Mouse (Mus musculus) stomach, postnatal 0 days (tissue): Measurements from ENCODE around the gene Ergic1.

Experiments
- CTCF ChIP-seq: IDR thresholded peaks from 2 replicates; pipeline ENCODE4 v1.5.1; 2016; ENCODE audit warnings: antibody characterized with exemption, low read depth, mild to moderate bottlenecking, moderate library complexity
- EP300 ChIP-seq: optimal IDR thresholded peaks from 2 replicates; pipeline ENCODE3; 2016; ENCODE audit warnings: antibody characterized with exemption

DNA sequence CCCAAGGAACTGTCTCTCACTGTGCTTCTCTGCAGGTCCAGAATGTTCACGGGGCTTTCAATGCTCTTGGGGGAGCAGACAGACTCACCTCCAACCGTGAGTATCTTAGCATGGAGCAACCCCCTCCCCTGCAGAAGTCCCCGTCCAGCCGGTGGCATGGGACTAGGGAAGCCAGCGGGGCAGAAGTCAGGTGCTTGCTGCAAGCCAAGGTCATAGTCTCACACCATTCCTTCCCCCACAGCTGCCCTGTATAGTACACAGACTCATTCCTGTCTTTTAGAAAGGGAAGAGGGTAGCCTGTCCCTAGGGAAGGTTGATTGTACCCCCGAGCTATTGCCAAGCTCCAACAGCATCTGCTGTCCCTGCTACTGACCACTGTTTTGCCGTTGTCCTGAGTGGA lies 74.7 kb downstream of the Ergic1 start:
- TF ChIP-seq CTCF (no peak), EP300 (no peak)
